Mouse (Mus musculus) C2C12 (cell line): ENCODE results near the gene Lrrc8b.

Source experiments
- CEBPB ChIP-seq: IDR thresholded peaks from one replicate; pipeline ENCODE4 v1.6.1; 2011; ENCODE audit warnings: low read depth, mild to moderate bottlenecking, control low read depth, moderate library complexity
- CTCF ChIP-seq: IDR thresholded peaks from one replicate; pipeline ENCODE4 v1.5.1; 2011; ENCODE audit not compliant: control insufficient read depth, insufficient read depth, insufficient read length
- MAX ChIP-seq: IDR thresholded peaks from one replicate; pipeline ENCODE4 v1.6.1; 2011; ENCODE audit warnings: mild to moderate bottlenecking, control low read depth
- USF1 ChIP-seq: IDR thresholded peaks from one replicate; pipeline ENCODE4 v1.6.1; 2011; ENCODE audit warnings: low read depth, mild to moderate bottlenecking, control low read depth, moderate library complexity

DNA sequence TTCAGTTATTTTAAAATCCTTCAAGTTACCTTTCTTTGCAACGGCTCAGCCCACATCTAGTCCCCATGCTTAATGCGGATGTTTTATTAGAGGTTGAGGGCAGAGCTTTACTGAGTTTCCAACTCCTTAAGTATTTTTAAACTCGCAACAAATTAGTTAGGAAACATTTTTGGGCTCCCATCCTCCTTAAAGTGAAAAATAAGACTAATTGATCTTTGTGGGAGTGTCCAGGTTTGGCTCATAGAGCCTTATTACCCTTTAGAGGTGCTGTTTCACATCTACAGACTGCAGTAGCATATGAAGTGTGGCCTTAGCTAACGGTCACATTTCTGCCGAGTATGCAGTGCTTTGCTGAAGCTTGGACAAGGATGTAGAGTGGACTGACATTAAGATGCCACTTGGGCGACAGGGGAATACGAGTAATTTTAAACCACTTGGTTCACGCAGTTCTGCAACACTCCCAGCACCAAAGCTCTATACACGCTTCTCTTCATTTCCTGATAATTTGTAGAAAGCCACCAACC lies 104.9 kb downstream of the Lrrc8b start:
- TF ChIP-seq CTCF = no peak
- no peak for TF ChIP-seq USF1
- no peak for TF ChIP-seq MAX
- no peak for TF ChIP-seq CEBPB
